Mouse (Mus musculus): Measurements from ENCODE around the gene Kcnh4. TPM values are rescaled to one million over a fixed set of nuclear protein-coding genes. Genes with fewer than 3 reads are reported as not detected.

Kcnh4 gene
- total RNA-seq, 2 experiments from 2014 or later: 0.39 to 0.40 TPM

DNA sequence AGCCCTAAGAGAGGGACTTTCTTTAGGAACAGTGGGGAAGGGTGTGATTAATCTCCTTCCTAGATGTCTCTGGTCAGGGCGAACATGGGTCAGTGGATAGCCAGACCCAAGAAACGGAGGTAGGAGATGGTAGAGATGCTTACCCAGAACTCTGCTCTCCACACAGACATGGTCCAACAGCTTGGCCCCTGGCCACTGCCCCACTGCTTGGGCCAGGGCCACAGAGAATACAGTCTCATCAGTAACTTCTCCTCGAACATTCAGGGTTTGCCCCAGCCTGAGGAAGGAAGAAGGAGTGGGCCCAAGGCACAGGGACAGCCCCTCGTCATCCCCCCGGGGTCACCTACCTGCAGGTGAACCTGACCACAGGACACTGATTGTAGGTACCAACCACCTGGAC, 8.1 kb upstream of the Kcnh4 start:
- DNase-seq (ENCODE audit: low spot score in 2 of 2): no peak

DNA sequence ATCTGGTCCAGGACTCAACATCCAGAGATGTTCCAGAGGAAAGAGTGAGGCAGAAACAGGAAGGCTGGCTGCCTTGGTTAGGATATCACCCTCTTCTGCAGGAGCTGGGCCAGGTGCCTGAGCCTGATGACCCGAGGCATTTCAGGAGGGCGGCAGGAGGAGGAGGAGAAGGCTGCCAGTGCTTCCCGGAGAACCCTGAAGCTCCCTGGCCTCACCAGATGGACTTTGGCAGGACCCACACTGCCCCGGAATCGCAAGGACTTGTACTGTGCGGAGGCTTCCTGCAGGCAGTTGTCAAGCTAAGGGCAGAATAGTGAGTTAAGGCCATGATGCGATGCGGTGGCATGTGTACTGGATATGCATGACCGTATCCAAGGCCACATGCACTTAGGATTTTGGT, 7.0 kb upstream of the Kcnh4 start:
- no peak for DNase-seq (ENCODE audit: low spot score in 2 of 2)

DNA sequence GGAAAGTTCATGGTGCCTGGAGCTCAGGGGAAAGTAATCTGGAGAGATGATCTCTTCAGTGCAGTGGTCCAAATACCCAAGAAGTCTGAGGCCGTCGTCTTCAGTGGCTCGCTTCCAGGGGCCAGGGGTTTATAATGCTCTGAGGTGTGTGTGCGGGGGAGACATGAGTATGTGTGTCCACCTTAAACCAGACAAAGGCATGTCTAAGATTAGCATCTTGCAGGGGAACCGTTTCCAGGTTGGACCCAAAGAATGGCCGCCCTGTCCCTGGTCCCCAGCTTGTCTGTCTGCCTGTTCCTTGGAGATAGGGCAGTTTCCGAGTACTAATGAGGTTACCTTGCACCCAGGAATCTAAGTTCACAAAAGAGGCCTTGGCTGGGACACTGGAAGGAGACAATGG, 3.1 kb upstream of the Kcnh4 start, which contains the start of gene Hcrt:
Hcrt (minus strand) TSS at position 101 of the 400 bp plus-strand sequence.
- DNase-seq (ENCODE audit: low spot score in 2 of 2): no peak

DNA sequence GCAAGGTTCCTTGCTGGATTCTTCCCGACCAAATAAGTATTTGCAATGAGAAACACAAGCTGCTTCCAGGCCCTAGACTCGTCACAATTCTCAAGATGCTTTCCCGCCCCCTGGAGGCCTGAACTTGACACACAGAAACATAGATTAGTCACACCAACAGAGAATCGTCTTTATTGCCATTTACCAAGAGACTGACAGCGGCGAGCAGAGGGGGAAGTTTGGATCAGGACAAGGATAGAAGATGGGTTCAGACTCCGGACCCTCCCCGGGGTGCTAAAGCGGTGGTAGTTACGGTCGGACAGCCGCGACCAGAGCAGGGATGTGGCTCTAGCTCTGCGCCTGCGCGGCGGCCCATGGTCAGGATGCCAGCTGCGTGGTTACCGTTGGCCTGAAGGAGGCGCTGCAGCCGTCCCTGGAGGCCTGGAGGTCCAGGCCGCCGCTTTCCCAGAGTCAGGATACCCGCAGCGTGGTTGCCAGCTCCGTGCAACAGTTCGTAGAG, 1.9 kb upstream of the Kcnh4 start:
- DNase-seq (ENCODE audit: low spot score in 2 of 2): peak; percentile 78 to 86

DNA sequence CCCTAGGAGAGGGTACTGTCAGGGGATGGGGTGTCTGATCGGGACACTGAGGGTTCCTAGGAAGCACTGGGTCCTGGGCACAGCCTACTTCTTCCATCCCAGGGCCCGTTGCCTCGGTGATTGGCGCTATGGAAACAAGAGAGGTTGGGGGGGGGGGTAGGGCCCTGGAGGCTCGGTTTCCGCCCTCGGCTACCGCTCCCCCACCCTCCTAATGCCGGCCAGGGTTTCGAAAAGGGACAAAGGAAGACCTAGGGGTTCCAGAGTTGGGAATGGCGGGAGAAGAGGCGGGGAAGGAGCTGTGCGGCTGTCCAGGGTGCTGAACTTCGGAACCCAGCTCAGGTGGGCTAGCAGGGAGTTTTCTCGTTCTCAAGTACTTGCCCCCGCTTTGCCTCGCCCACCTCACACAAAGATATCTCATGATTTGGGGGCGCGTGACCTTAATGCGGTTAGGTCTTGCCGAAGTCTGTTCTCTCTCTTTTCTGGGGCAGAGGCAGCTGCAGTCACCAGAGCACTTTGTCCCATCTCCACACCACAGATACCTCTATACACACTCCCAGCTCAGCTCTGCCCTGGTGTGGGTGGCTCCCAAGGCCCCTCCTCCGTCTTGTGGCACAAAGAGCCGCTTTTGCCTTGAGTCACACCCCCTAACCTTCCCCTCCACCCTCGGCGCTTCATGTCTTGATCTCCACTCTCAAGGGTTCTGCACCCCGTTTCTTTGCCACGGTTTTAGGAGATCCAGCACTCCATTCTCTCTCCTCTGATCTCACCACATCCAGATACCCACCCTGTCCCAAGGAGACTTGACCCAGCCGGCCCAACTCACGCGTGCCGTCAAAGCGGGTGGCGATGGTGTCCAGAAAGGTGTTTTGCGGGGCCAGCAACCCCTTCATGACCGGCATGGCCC, 783 bp downstream of the Kcnh4 start:
- DNase-seq (ENCODE audit: low spot score in 2 of 2): no peak

DNA sequence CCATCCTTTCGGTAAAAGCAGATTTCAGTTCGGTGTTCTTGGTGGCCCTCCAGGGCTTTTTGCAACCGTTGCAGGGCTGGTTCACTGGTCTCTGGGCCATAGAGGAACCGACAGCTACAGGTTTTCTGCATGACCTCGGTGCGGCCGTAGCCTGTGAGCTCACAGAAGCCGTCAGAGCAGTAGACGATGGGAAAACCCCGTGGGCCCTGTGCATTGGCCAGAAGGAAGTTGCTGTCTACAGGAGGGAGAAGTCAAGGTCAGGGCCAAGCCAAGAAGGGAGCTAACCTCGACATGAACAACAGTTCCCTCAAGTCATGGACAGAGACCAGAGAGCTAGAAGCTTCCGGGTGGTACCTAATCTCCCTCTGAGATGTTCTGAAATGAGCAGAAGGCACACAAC, 2.2 kb downstream of the Kcnh4 start:
- DNase-seq (ENCODE audit: low spot score in 2 of 2): no peak

DNA sequence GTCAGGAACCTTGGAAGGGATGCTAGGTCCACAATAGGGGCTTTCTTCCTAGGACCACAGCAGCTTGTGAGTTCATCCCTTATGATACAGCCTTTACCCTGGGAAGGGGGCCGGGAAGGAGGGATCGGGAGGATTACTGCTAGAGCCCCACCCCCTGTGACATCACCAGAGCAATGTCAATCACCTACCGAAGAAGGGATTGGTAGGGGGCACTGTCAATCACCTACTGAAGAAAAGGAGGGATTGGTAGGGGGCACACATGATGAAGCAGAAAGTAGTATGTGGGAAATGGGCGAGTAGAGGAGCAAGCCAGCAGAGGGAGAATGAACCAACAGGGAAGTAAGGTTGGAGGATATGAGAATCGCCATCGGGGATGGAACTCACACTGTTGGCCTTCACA, 3.3 kb downstream of the Kcnh4 start:
- no peak for DNase-seq (ENCODE audit: low spot score in 2 of 2)

DNA sequence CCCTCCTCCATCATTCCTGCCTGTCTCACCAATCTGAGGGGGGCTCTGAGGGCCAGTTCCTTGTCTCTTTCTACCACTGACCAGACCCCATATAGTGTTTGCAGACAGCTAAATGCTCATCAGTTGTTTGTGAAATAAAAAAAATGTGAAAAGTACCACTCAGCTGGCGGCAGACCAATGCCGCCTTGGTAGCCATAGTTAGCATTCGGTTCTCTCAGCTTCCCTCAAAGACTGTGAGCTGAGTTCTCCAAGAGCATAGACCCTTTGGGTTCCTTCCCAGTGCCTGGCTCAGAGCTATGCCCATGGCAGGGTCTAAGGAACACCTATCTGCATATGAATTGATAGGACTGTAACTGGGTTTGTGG, 5.1 kb downstream of the Kcnh4 start:
- DNase-seq (ENCODE audit: low spot score in 2 of 2): no peak

DNA sequence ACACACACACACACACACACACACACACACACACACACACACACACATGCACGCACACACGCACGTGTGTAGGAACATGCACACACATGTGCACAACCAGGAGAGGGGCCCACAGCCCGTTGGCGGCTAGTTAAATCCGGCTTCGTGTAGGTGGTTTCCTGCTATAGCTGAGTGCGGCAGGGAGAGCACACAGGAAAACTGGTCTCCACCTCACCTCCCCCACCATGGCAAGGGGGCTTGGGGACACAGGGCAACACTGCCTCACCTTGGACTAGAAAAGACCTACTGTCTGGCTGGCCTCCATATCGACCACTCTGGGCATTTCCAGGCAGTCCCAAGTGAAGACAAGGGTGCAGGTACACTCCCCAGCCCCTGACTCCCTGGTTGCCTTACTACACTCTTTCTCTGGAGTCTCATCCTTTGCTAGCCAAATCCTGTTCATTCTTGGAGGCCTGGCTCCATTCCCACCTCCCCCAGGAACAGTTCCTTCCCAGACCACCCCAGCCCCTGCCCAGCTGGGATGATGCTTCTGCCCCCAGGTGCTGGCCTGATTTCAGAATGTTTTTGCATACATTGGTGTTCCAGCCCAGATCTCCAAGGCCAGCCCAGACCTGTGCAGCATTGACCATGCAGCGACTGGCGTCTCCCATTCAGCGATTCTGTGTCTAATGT, 5.6 kb downstream of the Kcnh4 start:
- no peak for DNase-seq (ENCODE audit: low spot score in 2 of 2)

DNA sequence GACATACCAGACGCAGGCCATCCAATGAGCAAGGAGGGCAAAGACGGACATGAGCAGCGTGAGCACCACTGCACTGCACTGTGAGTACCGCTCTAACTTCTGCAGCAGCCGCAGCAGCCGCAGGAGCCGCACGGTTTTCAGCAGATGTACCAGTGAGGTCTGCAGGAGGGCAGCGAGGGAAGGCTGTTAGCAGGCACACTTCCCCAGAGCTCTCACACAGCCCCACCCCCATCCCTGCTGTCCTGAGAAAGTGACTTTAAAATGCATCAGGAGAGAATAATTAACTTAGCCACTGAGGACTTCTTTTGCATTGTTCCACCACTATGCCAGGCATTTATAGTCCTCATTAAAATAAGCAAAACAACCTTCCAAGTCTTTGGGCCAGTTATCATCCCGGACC, 7.4 kb downstream of the Kcnh4 start:
- no peak for DNase-seq (ENCODE audit: low spot score in 2 of 2)

DNA sequence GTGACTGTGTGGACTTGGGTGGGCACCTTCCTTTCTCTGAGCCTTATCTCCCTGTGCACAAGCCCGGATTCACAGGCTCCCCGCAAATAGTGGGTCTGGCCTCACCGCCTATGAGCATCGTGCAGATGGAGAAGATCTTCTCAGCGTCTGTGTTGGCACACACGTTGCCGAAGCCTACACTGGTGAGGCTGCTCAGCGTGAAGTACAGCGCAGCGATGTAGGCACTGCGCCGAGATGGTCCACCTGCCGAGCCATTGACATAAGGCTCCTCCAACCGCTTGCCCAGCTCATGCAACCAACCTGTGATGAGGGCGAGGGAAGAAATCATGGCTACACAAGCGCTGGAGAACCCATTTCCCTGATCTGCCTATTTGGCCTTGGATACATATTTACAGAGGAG, 9.6 kb downstream of the Kcnh4 start:
- DNase-seq (ENCODE audit: low spot score in 2 of 2): no peak

DNA sequence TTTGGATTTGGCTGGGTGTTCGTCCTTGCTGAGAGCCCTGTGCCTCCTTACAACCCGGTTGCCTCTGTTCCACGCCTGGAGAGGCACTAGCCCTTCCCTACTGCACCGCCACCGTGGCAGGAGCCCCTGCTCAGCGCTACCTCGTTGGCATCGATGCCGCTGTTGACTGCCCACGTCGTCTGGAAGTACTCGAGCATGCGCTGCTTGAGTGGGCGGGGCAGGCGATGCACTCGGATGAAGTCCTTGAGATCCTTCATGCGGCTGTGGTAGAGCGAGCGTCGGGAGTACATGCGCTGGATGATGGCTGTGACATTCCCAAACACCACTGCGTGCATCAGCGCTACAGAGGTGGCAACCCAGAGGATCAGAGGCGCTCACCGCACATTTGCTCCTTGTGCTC, 10.3 kb downstream of the Kcnh4 start:
- DNase-seq (ENCODE audit: low spot score in 2 of 2): no peak

DNA sequence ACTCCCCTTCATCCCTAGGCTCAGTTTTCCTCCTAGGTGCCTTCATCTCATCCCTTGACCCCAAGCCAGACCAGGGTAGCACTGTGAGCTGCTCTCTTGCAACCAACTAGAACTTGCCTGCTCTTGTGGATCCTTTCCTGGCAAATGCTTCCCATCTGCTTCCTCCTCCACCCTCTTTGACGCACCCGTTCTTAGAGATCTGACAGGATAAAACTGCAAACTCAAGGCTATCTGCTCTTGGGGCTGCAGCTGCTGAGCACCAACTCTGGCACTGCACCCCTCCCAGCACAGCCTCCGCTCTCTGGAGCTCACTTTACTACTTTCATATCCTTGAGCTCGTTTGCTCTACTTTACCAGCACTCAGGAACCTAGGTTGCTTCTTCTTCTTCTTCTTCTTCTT, 11.1 kb downstream of the Kcnh4 start:
- no peak for DNase-seq (ENCODE audit: low spot score in 2 of 2)

DNA sequence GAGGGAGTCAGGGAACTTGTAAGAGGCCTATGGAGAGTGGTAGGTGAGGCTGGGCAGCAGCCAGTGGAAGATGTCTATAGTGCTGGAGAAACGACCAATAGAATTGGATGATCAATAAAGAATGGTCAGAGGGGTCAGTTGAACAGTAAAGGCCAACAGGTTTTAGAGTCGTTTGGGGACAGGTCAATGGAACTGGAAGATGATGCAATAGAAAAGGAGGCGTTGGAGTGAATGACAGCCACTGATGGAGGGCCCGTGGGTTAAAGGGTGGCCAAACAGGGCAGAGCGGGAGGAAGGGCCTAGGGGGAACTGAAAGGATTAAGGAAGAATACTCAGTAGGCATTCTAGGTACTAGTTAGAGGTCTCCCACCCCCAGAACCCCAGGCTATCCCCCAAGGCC, 12.6 kb downstream of the Kcnh4 start:
- no peak for DNase-seq (ENCODE audit: low spot score in 2 of 2)

DNA sequence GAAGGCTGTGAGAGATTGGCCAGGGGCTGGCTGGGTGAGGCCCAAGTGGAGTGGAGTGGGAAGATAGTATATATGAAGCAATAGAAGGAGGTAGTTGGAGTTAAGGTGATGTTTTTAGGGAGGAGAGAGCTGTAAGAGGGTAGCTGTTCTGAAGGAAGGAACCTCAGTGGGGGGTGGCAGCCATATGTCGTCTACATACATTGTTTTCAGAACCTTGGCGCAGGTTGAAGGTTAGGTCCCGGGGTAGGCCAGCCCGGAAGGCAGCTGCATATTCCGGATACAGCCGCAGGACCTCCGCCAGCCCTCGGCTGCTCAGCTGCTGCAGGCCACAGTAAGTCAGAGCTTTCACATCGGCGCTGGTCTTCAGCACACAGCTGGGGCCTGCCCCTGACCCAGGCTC, 13.2 kb downstream of the Kcnh4 start:
- DNase-seq (ENCODE audit: low spot score in 2 of 2): no peak

DNA sequence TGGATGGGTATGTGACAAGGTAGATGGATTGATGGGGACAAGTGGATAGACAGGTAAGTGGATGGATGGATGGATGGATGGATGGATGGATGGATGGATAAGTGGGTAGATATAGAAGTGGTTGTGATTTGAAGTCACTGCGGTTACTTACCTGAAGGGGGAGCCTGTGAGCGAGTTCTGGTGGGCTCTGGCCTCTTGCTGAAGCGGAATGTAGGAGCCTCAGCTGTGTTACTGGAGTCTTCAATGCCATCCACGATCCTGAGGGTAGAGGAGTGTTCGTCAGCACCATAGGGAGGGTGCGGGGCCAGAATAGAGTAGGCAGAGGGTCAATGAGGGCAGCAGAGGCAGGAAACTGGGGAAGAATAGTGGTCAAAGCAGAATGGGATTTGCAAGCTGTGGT, 14.7 kb downstream of the Kcnh4 start:
- peak in 1 of 2 experiments; percentile 30 for DNase-seq (ENCODE audit: low spot score in 2 of 2)

DNA sequence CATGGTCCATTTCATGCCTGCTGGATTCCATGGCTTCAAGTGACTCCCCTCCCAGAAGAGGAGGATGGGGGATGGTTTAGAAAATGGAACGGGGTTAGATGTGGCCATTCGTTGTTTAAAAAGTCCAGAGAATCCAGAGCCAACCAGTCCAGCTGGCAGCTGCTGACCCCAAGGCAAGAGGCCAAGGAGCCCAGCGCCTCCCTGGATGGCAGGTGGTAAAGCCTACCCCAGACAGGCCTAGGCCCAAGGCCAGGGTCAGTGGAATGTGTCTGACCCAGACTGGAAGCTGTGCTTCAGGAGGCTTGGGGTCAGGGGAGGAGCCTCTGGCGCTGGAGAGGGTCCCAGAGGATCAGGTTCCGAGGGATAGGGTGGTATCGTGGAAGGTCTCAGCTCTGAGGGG, 18.4 kb downstream of the Kcnh4 start:
- DNase-seq (ENCODE audit: low spot score in 2 of 2): no peak

DNA sequence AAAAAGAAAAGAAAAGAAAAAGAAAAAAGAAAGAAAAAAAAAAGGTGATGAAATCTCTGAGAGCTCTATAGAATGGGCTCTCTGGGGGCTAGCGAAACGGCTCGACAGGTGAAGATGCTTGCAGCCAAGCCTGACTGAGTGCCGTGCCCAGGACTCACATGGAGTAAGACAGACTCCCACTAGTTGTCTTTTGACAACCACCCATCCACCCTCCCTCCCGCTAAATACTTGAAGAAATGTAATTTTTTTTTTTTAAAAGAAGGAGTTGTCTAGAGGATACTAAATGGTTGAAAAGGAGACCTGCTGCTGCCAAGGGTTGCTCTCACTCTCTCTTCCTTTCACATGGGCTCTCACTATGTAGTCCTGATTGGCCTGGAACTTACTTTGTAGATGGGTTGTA, 21.0 kb downstream of the Kcnh4 start:
- no peak for DNase-seq (ENCODE audit: low spot score in 2 of 2)

DNA sequence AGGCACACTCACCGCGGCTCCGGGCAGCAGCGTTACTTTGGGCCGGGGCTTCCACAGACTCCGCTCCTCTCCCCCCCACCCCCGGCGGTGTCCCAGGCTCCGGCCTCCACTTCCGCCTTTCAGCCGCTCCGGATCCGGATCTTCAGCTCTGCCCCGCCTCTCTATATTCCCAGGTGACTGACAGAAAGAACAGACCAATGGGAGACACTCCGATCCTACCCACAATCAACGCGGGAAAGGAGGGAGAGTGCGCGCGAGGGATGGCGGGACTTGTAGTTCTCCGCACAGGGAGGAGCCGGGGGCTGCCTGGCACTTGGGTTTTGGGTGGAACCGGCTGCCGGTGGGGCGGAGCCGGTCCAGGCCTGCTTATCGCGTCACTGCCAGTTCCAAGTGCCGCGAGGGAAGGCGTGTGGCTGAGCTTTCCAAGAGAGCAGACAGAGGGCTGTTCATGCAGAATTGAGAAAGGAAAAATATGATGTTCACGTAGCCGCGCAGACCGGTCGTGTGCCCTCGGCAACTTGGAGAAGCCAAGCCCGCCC, 21.6 kb downstream of the Kcnh4 start, which contains the start of gene Rab5c:
Rab5c (minus strand) TSS at position 150 of the 539 bp plus-strand sequence.
- peak; percentile 93 to 98 for DNase-seq (ENCODE audit: low spot score in 2 of 2)

DNA sequence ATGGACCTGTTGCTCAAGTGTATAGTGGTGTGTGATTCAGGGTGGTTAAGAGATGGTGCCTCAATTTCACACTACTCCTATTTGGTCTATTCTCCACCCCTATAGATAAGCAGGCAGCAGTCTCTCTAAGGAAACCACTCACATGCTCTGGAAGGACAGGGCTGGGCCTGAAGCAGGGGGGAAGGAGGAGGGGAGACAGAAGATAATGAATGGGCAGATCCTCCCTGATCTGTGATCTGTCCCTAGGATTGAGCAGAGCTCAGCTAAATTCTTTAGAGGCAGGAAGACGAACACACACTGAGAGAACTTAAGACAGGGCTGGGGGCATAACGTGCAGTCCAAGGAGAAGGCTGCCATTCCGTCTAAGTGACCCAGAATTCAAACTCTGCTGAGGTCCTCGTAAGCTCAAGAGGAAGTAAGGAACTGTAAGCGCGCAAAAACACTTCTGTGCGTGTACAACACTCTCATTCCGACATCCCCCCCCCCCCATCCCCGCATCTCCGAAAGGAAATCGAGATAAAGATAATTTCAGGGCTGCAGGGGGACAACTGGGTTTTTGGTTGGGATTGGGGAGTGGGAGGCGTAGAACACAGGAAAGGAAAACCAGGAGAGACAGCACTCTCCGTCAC, 22.5 kb downstream of the Kcnh4 start:
- DNase-seq (ENCODE audit: low spot score in 2 of 2): no peak

DNA sequence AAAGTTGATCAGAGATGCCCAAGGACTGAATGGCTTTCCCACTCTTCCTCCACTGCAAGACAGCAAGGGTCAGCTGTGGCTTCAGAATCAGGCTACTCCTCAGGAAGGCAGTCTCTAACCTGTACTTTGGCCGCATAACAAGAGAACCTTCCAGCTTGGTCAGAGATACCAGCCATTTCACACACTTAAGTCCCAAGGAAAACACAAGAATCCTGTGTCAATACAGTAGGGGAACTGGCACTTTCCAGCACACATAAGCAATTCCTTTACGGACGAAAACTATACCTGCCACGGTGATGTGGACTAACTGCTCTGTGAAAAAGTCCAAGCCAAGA, 23.0 kb downstream of the Kcnh4 start:
- DNase-seq (ENCODE audit: low spot score in 2 of 2): no peak

Measured in adrenal gland, postnatal 4 days (tissue).